Mouse (Mus musculus) megakaryocyte-erythroid progenitor cell, adult 5 weeks (primary cell): Measurements from ENCODE around the gene Serpina1d. TPM values are rescaled to one million over a fixed set of nuclear protein-coding genes. Genes with fewer than 3 reads are reported as not detected.

Experiments
- polyA plus RNA-seq: library from polyadenylated mRNA; stranded (reverse); fragments of >175 nt; gene quantifications from 2 replicates; pipeline ENCODE4 v1.2.3, GENCODE M21; 2012

Serpina1d gene
- polyA plus RNA-seq: not detected in 2 replicates

DNA sequence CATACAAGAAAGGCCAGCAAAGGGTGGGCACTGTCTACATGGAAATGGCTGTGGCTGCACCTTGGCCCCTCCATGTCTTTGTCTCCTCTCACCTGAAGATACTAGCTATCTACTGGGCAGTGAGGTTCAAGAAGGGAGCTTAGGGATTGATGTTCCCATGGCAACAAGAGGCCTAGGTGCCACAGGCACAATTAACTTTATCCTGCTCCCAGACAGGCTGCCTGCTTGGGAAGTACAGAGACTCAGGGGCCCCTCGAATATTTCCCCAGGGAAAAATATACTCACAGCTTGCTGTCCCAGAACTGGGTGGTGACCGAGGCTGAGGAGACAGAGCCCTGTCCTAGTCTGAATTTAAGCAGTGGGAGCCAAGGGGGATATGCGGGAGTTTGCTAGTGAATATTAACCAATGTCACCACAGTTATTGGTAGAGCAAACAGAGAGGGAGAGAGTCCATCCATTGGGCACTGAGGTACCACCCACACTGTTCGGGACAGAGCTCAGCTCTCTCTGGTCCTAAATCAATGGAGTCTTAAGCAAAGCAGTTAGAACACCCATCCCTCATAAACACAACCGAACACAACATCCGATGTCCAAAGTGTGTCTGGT is at the start of gene Serpina1d:
Gene Serpina1d (minus strand): TSS at position 347 of the 606 bp plus-strand sequence.

Other genes with a start within 250 kb of the Serpina1d start
- gene Ppp4r4, start 241.3 kb downstream of the Serpina1d start, polyA plus RNA-seq: 0.02 and 0.10 TPM in 2 replicates
- not detected in 2 replicates for gene Serpina10, start 142.1 kb downstream of the Serpina1d start, polyA plus RNA-seq
- gene Serpina6, start 116.4 kb downstream of the Serpina1d start, polyA plus RNA-seq: not detected in 2 replicates
- not detected in 2 replicates for gene Serpina16, start 97.5 kb downstream of the Serpina1d start, polyA plus RNA-seq
- gene Serpina1f, start 78.1 kb downstream of the Serpina1d start, polyA plus RNA-seq: not detected in 2 replicates
- gene Serpina1b, start 56.8 kb upstream of the Serpina1d start, polyA plus RNA-seq: not detected in 2 replicates
- gene Serpina1a, start 90.0 kb upstream of the Serpina1d start, polyA plus RNA-seq: not detected in 2 replicates
- not detected in 2 replicates for gene Serpina1c, start 131.3 kb upstream of the Serpina1d start, polyA plus RNA-seq
- gene Serpina1e, start 185.4 kb upstream of the Serpina1d start, polyA plus RNA-seq: not detected in 2 replicates
- not detected in 2 replicates for gene Serpina11, start 216.4 kb upstream of the Serpina1d start, polyA plus RNA-seq
- not detected in 2 replicates for gene Serpina9, start 240.2 kb upstream of the Serpina1d start, polyA plus RNA-seq